Mouse (Mus musculus) heart, postnatal 0 days (tissue): Measurements from ENCODE around the gene Sod2.
"Not testable (repeated sequence)": the region's sequence is repeated elsewhere in the genome, so short reads cannot be mapped to it uniquely, and the experiment has no call there.

Experiments
- CTCF ChIP-seq: IDR thresholded peaks from 2 replicates; pipeline ENCODE4 v1.5.1; 2016; ENCODE audit warnings: antibody characterized with exemption, control low read depth, low read depth
- EP300 ChIP-seq: IDR thresholded peaks from 2 replicates; pipeline ENCODE4 v1.6.1; 2016; ENCODE audit warnings: antibody characterized with exemption, low read depth

- TF ChIP-seq CTCF, EP300: not testable (repeated sequence)
These were observed 18.6 kb upstream of the Sod2 start for GRCm38 (mm10) chr17:12988096-12988495.
